Mouse (Mus musculus) right cerebral cortex, postnatal 36 days (tissue): ENCODE measurements around the gene Timm23.

ENCODE experiments used
- DNase-seq, 2 experiments: peaks; one replicate each; pipeline ENCODE4 v3.0.0; 2022; ENCODE audit warnings: low spot score in 2 of 2, mixed read lengths in 1 of 2

The Timm23 gene

DNA sequence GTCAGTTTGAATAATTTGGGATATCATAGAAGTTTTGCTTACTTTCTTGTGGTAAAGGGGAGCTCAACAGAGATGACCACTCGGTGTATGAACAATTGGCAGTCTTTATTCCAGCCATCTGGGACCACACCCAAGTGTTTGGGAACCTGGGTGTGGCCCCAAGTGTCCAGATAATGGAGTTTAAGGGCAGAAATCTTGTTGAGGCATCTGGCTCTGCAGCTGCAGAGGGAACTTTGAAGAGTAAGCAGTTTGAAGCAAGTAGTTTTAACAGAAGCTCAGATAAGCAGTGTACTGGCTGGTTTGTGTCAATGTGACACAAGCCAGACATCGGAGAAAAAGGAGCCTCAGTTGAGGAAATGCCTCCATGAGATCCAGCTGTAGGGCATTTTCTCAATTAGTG, 67.4 kb downstream of the Timm23 start:
- DNase-seq, result no peak

DNA sequence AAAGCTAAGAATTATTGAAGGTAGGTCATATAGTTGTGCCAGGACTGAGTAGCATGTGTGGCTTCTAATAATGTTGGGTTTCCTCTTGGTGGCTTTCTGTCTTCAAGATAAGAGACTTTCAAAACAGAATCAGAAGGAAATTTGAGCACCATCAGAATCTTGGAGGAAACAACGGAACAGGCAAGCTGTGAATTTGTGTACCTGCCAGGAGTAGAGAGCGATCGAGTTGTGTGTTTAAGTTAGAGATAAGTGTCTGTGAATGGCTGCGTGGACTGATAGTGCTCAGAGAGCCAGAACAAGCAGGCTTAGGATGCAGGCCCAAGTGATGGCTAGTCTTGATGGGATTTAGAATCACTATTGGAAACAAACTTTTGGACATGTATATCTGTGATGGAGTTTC, 69.9 kb downstream of the Timm23 start:
- DNase-seq, result no peak
